Mouse (Mus musculus) left cerebral cortex, postnatal 4 days (tissue): ENCODE measurements around the gene Plcxd1. TPM values are rescaled to one million over a fixed set of nuclear protein-coding genes. Genes with fewer than 3 reads are reported as not detected.
A peak's percentile ranks its signal among the peaks of the same experiment; 100 is the strongest.
"Not testable (repeated sequence)": the region's sequence is repeated elsewhere in the genome, so short reads cannot be mapped to it uniquely, and the experiment has no call there.

ENCODE experiments used
- DNase-seq: peaks from one replicate; pipeline ENCODE4 v3.0.0-alpha.2; 2022
- intact Hi-C: fragments of 180-260 bp; cut with DNase I; formaldehyde crosslinking; loops from one replicate; pipeline ENCODE4 v1.15.1; 2025
- total RNA-seq, 2 experiments: library from RNA; stranded (reverse); gene quantifications; 2 replicates each; pipeline ENCODE4 v1.2.3; 2021

The Plcxd1 gene
- total RNA-seq, 2 experiments from 2014 or later, result 2.6 to 3.6 TPM

- intact Hi-C loops, result loop anchor here (5.0 kb wide), 1 partner anchor 550 kb away; the partner anchor contains the start of gene Crlf2
- DNase-seq, result peak; percentile 34
Observed at GRCm38 (mm10) chr5:110106901-110107564, 7.3 kb downstream of the Plcxd1 start.

- intact Hi-C loops, result loop anchor here (5.0 kb wide), 1 partner anchor 550 kb away; the partner anchor contains the start of gene Crlf2
- peak; percentile 97 for DNase-seq
Observed at GRCm38 (mm10) chr5:110107581-110108304, 8.0 kb downstream of the Plcxd1 start, which contains the start of gene Gtpbp6. Gene Gtpbp6 (minus strand): TSS chr5:110108197.

GRCm38 (mm10) chr5:110108305-110108628 lies 8.5 kb downstream of the Plcxd1 start:
- intact Hi-C loops, result loop anchor here (5.0 kb wide), 1 partner anchor 551 kb away; the partner anchor contains the start of gene Crlf2
- DNase-seq, result no peak

DNA sequence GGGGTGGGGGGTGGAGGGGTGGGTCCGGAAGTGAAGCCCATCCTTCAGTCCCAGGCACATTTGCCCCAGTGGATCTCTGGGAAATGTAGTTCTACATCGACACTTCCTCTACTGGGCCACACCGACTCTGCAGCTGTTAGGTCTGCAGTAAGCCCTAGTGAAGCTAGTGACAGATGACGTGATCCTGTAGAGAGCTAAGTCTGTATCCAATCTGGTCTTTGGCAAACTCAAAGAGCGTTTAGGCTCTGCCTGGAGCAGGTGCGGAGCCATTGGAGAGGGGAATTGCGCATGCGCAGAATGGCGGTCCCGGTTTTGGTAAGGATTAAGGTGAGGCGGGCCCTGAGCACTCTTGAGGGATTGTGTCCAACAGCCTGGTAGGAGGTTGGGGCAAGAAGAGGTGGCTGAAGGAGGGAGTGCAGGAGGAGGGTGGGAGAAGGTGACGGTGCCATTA lies 10.2 kb downstream of the Plcxd1 start, which contains the start of gene Zfp605:
Zfp605 (plus strand) TSS at position 102 of the 451 bp plus-strand sequence.
- intact Hi-C loops, result loop anchor here (5.0 kb wide), 1 partner anchor 553 kb away; the partner anchor contains the start of gene Crlf2
- peak; percentile 93 for DNase-seq

- DNase-seq, intact Hi-C loops: not testable (repeated sequence)
Observed at GRCm38 (mm10) chr5:110122380-110122779, 22.6 kb downstream of the Plcxd1 start.

DNA sequence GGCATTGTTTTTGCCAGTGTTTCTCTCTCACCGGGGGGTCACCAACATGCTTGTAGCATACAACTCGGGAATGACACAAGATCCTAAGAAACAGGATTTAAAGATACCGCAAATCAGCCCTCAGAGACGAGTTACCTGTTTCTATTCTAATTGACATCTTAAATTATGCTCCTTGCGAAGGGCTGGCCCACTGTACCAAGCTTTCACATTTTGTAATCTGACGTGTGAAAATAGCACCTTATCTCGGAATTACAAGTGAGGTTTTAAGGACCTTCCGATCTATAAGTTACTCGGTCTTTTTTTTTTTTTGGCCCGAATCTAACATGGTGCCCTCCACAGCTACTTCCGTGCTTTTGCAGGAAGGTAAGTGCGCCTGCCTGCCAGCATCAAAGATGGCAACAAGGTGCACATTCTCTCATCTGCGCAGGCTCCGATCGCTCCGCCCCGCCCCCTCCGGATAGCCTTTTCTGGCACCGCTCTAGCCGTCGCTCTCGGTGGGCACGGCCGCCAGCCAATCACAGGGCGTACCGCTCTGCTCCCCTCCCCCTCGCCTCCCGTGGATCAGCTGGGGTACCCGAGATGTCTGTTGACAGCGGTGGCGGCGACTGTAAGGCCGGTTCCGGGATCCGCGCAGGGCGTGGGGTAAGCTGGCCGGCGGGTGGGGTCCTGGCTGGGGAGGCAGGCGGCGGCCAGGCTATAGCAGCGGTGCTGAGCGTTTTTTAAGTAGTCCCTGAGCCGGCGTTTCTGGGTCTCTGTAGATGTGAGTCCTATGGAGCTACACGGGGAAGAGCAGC lies 35.7 kb downstream of the Plcxd1 start, which contains the start of gene Chfr:
Chfr (plus strand) TSS at position 550 of the 794 bp plus-strand sequence.
- DNase-seq, result peak; percentile 100
- intact Hi-C loops, result loop anchor here (5.0 kb wide), 1 partner anchor 628 kb away; no protein-coding TSS in a partner anchor

DNA sequence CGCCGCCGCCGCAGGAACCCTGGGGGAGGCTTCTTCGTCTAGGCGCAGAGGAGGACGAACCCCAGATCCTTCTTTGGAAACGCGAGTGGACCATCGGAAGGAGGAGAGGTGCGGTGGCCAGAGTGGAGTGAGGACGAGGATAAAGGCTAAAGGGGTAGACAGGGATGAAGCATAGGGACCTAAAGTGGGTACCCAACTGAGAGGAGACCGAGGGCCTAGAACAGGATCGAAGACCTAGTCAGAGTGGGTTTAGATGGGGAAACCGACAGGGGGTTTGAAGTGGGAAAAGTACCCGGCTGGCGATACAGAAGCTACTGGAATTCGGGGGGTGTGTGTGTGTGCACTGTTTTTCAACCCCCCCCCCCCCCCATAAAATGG lies 36.3 kb downstream of the Plcxd1 start:
- intact Hi-C loops, result loop anchor here (5.0 kb wide), 1 partner anchor 629 kb away; no protein-coding TSS in a partner anchor
- DNase-seq, result no peak

DNA sequence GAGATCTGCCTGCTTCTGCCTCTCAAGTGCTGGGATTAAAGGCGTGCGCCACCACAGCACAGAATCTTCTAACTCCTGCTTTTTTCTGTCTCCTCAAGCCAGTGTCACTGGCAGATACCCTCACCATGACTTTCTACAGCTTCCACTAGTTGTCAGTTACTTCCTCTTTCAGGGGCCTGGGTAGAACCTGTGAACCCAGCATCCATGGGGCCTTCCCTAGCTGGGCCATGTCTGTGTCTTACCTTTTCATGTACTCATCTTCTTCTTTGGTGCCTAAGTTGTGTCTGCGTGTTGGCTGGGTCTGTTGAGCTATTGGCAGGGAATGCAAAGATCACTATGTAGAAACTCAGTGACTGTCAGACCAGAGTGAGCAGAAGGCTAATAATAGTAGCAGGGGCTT lies 38.0 kb downstream of the Plcxd1 start:
- intact Hi-C loops, result loop anchor here (5.0 kb wide), 1 partner anchor 631 kb away; no protein-coding TSS in a partner anchor
- DNase-seq, result no peak

GRCm38 (mm10) chr5:110139325-110139724 lies 39.6 kb downstream of the Plcxd1 start:
- intact Hi-C loops, result loop anchor here (5.0 kb wide), 1 partner anchor 632 kb away; no protein-coding TSS in a partner anchor
- no peak for DNase-seq

GRCm38 (mm10) chr5:110140424-110140823 lies 40.7 kb downstream of the Plcxd1 start:
- DNase-seq, result no peak
- intact Hi-C loops, result no loop called here

- DNase-seq, result no peak
- intact Hi-C loops, result no loop called here
Observed at GRCm38 (mm10) chr5:110142309-110142708, 42.5 kb downstream of the Plcxd1 start.

DNA sequence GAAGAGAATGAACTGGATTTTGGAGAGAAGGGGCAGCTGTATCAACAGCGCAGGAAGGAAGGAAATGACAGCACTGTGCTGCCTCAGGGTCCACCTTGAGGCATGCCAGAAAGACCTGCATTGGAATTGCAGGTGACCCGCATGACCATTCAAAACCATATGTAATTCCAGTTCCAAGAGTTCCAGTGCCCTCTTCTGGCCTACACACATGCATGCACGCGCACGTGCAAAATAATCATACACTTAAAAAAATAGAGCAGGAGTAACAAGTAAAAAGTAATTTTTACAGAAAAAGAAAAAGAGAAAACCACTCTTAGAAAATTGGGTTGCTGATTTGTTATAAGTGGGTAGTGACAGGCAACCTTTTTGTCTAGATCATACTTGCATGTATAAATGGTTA lies 43.2 kb downstream of the Plcxd1 start:
- intact Hi-C loops, result no loop called here
- no peak for DNase-seq

Other genes with a start within 250 kb of the Plcxd1 start
- gene Gm15446, start 176.6 kb upstream of the Plcxd1 start, total RNA-seq, result 10 to 100 TPM; 45.0 to 46.0 TPM
- 10 to 100 TPM; 59.9 to 76.3 TPM for gene Zfp932, start 103.4 kb upstream of the Plcxd1 start, total RNA-seq
- gene Gm17655, start 27.5 kb upstream of the Plcxd1 start, total RNA-seq, result 1 to 10 TPM; 7.0 to 9.2 TPM
- gene Gm35315, start 5.5 kb upstream of the Plcxd1 start, total RNA-seq, result under 1 TPM; 0.54 to 0.98 TPM
- 10 to 100 TPM; 92.2 to 94.7 TPM for gene Gtpbp6, start 8.2 kb downstream of the Plcxd1 start, total RNA-seq
- gene Zfp605, start 10.1 kb downstream of the Plcxd1 start, total RNA-seq, result 10 to 100 TPM; 20.5 to 21.7 TPM
- gene Chfr, start 35.9 kb downstream of the Plcxd1 start, total RNA-seq, result 10 to 100 TPM; 86.1 to 92.9 TPM
- 10 to 100 TPM; 50.4 to 52.3 TPM for gene Golga3, start 76.7 kb downstream of the Plcxd1 start, total RNA-seq
- 10 to 100 TPM; 34.2 to 38.6 TPM for gene Ankle2, start 131.0 kb downstream of the Plcxd1 start, total RNA-seq
- 10 to 100 TPM; 66.5 to 66.9 TPM for gene Pgam5, start 169.9 kb downstream of the Plcxd1 start, total RNA-seq
- gene Pxmp2, start 186.2 kb downstream of the Plcxd1 start, total RNA-seq, result 1 to 10 TPM; 5.9 to 7.0 TPM
- 1 to 10 TPM; 8.0 to 9.1 TPM for gene Pole, start 186.3 kb downstream of the Plcxd1 start, total RNA-seq
- gene P2rx2, start 243.2 kb downstream of the Plcxd1 start, total RNA-seq, result 10 to 100 TPM; 12.5 to 15.0 TPM
- gene Lrcol1, start 244.8 kb downstream of the Plcxd1 start, total RNA-seq, result not detected